Mouse (Mus musculus) thymus, postnatal 10 days (tissue): ENCODE measurements around the gene Tmem135.

Experiments used
- DNase-seq, 2 experiments: peaks; one replicate each; pipeline ENCODE4 v3.0.0; 2021; ENCODE audit warnings: low spot score in 2 of 2

Tmem135 gene

GRCm38 (mm10) chr7:89099756-89100155 lies 304.3 kb downstream of the Tmem135 start:
- DNase-seq = no peak
